Mouse (Mus musculus) telencephalon, adult 2 months (tissue): ENCODE results near the gene Vps33b.

Experiments used
- DNase-seq: peaks from one replicate; pipeline ENCODE4 v3.0.0-alpha.2; 2011; ENCODE audit warnings: low read depth, low spot score

Gene Vps33b

GRCm38 (mm10) chr7:80268897-80269750 lies at the start of gene Vps33b:
Gene Vps33b, plus strand, starts transcription at chr7:80269649.
- DNase-seq = peak; percentile 94

DNA sequence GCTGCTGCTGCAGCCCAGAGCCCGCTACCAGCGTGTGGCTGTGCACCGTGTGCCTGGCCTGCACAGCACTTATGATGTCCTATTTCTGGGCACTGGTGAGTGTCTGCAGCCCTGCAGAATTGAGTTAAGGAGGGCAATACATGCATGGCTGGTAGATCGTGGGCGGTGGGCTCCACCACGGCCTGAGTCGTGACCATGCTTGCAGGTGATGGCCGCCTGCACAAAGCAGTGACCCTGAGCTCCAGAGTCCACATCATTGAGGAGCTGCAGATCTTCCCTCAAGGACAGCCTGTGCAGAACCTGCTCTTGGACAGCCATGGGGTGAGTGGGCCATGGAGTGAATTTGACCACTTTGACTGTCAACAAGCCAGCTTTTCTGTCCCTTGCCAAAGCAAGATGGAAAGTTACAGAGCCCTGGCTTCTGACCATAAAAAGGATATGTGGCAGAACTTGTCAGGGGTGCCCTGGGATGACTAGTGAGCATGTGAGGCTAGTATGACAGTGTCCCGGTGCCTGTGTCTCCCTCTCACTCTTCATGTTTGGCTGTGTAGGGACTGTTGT lies 49.1 kb upstream of the Vps33b start:
- DNase-seq = no peak

GRCm38 (mm10) chr7:80221179-80221750 lies 48.2 kb upstream of the Vps33b start:
- no peak for DNase-seq

GRCm38 (mm10) chr7:80227065-80227464 lies 42.4 kb upstream of the Vps33b start:
- DNase-seq = no peak

GRCm38 (mm10) chr7:80230196-80230595 lies 39.3 kb upstream of the Vps33b start:
- DNase-seq = no peak

DNA sequence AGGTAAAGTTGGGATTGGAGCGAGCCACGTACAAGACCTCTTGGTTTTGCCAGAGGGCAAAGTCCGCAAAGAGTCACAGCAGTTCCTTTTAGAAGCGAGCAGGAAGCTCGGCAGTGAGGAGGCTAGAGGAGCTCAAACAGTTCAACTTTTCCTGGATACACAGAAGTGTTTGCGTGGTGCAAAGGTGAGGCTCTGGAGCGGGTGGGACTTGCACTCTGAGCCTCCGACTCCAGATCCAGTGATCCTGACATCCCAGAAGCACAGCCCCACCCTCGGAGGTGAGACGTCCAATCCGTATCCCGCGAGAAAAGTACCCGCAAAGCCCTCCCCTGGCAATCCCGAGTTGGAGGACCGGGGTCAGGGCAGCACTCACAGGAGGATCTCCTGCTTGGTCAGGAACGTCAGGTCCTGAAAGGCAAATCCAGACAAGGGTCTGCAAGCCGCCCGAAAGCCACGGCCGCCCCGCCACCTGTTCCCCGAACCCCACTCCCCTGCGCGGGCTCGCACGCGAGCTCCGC lies 37.4 kb upstream of the Vps33b start:
- no peak for DNase-seq

DNA sequence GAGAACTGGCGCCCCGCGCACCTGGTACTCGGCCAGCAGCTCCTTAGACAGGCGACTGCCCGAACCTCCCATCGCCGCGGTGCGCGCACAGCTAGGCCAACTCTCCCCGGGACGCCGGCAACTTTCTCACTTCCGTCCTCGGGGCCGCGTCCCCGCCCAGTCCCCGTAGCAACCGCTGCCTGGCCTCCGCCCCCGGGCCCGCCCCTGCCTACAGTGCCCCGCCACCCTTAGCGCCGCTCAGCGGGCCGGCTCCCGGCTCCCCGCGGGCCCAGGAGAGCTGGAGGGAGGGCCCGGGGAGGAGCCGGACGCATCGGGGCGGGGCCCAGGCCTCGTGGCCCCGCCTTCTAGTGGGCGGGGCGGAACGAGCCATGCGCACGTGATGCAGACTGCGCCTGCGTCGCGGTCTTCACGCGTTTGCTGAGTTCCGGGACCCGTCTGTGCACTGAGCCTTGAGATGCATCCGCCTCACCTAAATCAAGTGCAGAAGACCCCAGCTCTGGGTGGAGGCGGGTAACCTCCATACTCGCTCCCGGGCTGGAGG lies 36.9 kb upstream of the Vps33b start, which contains the start of the genes Cib1 and Gdpgp1:
TSS of gene Cib1 (minus strand) at position 325 of the 541 bp plus-strand sequence.
TSS of gene Gdpgp1 (plus strand) at position 377 of the 541 bp plus-strand sequence.
- DNase-seq = peak; percentile 84

- no peak for DNase-seq
These were observed 35.6 kb upstream of the Vps33b start for GRCm38 (mm10) chr7:80233799-80234198.

GRCm38 (mm10) chr7:80238542-80238941 lies 30.9 kb upstream of the Vps33b start:
- DNase-seq = no peak

- no peak for DNase-seq
These were observed 27.8 kb upstream of the Vps33b start for GRCm38 (mm10) chr7:80241661-80242060.

DNA sequence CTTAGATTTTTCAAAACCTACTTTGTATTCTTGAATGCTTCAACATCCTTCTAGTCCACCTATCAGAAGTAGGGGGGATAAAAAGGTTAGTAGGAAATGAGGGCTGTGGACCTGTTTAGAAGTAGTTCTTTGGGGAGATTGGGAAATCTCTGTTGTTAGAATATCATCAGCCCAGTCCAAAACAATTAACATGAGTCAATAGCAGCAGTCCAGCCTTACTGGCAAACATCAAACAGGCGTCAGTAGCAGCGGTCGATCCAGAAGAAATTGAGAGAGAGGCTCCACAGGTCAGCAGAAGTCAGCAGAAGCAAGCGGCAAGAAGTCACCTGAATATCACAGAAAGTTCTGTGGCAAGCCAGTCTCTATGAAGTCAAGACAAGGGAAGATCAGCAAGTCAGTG lies 24.6 kb upstream of the Vps33b start:
- DNase-seq = no peak

DNA sequence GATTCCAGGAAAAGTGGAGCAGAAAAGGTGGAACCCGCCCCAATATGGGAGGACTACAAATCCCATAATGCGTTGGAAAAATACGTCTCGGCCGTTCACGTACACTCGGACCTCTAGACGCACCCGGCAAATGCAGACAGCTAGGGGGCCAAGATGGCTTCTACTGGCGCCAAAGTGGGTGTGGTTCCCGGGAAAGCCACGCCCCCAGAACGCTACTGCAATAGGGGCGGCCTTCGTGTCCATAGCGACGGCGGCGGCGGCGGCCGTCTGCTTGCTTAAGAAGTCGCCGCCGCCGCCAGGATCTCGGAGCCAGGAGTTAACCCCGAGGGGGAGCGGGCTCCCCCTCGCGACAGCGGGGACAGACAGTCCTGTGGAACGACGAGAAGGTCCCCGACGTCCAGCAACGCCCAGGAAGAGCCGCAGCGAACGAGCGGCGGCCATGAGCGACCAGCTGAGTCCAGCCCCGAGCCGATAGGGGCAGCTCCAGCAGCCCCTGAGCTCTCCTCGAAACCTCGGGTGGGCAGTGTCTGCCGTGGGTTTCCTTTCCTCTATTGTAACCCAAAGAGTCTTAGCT lies 23.2 kb upstream of the Vps33b start, which contains the start of gene Ttll13:
TSS of gene Ttll13 (plus strand) at position 229 of the 574 bp plus-strand sequence.
- peak; percentile 95 for DNase-seq

DNA sequence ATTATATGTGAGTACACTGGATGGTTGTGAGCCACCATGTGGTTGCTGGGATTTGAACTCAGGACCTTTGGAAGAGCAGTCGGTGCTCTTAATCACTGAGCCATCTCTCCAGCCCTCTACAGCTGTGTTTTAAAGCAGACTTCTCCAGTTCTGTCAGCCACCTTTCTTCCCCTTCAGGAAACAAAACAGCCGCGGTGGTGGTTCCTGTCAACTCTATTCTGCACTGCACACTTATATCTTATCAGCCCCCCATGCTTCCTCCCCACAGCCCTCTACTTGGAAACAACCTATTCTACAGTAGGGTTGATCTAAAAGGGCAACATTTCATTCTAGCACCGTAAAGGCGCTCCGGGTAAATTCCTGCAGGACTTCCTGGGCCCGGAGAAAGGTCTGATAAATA lies 22.6 kb upstream of the Vps33b start:
- no peak for DNase-seq

- DNase-seq = no peak
These were observed 17.0 kb upstream of the Vps33b start for GRCm38 (mm10) chr7:80252437-80252836.

- no peak for DNase-seq
These were observed 16.6 kb upstream of the Vps33b start for GRCm38 (mm10) chr7:80252886-80253285.

- DNase-seq = no peak
These were observed 13.5 kb upstream of the Vps33b start for GRCm38 (mm10) chr7:80255981-80256380.

DNA sequence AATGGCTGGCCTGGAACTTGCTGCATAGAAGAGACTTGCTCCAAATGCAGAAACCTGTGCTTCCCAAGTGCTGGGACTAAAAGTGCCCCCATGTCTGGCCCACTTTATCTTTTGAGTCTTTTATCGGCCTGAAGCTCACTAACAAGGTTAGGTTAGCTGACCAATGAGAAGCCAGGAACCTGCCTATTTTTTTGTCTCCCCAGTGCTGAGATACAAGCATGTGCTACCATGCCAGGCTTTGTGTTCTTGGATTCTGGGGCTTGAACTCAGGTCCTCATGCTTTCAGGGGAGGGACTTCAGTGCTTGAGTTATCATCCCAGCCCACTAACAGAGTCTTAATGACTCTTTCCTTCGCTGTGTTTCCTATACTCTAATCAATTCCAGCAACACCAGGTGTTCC lies 11.7 kb upstream of the Vps33b start:
- DNase-seq = no peak

- DNase-seq = peak; percentile 79
These were observed 8.7 kb upstream of the Vps33b start, which contains the start of gene Ngrn for GRCm38 (mm10) chr7:80260625-80261371. Gene Ngrn, plus strand, starts transcription at chr7:80261215.

GRCm38 (mm10) chr7:80261372-80261990 lies 8.0 kb upstream of the Vps33b start:
- DNase-seq = peak; percentile 50

DNA sequence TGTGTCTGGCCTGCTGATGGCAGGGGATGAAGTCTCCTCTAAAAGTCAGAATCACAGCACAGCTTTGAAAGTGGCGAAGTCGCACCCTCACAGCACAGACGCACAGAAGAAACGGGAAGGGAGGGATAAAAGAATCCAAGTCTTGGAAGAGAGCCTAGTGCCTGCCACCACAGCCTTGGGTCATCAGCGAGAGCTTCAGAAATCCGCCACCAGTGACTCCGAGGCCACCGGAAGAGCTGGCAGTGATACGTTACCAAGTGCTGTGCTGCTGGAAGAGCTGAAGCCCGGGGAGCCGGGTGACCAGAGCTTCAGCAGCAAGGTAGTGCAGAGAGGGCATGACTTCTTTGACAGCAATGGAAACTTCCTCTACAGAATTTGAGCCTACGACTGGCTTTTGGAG lies 4.8 kb upstream of the Vps33b start:
- no peak for DNase-seq
